Mouse (Mus musculus) heart, embryonic 16.5 days (tissue): ENCODE data around the gene Sprr1b. TPM values are rescaled to one million over a fixed set of nuclear protein-coding genes. Genes with fewer than 3 reads are reported as not detected.

ENCODE experiments used
- ATAC-seq: fragments of 200-750 bp; cut with Nextera tagmentation; replicated peaks from 2 replicates; pipeline ENCODE4 v1.8.0; 2017; ENCODE audit warnings: moderate number of reproducible peaks; ENCODE audit not compliant: insufficient read depth, low FRiP score; ENCODE audit errors: extremely low read depth
- H3K27ac ChIP-seq: fragments of 300-500 bp; sonication (generic); 2 replicates; pipeline ENCODE4 v1.5.1; 2014; ENCODE audit warnings: mild to moderate bottlenecking, low read length, control low read depth, moderate library complexity
- H3K27me3 ChIP-seq: fragments of 300-500 bp; sonication (generic); 2 replicates; pipeline ENCODE4 v1.6.1; 2014; ENCODE audit warnings: low read length, mixed read lengths; ENCODE audit not compliant: control insufficient read depth, insufficient read depth
- H3K36me3 ChIP-seq: fragments of 300-500 bp; sonication (generic); 2 replicates; pipeline ENCODE4 v1.6.1; 2014; ENCODE audit not compliant: control insufficient read depth, insufficient read depth
- H3K4me1 ChIP-seq: fragments of 300-500 bp; sonication (generic); 2 replicates; pipeline ENCODE4 v1.6.1; 2014; ENCODE audit warnings: low read length, mixed read lengths; ENCODE audit not compliant: control insufficient read depth, insufficient read depth
- H3K4me2 ChIP-seq: fragments of 300-500 bp; sonication (generic); 2 replicates; pipeline ENCODE4 v1.6.1; 2014; ENCODE audit warnings: low read depth, mild to moderate bottlenecking, control low read depth, low read length
- H3K4me3 ChIP-seq: fragments of 300-500 bp; sonication (generic); 2 replicates; pipeline ENCODE4 v1.5.1; 2014; ENCODE audit warnings: mild to moderate bottlenecking, control low read depth, low read length
- H3K9ac ChIP-seq: fragments of 300-500 bp; sonication (generic); 2 replicates; pipeline ENCODE4 v1.6.1; 2014; ENCODE audit warnings: low read length, control low read depth
- H3K9me3 ChIP-seq: fragments of 300-500 bp; sonication (generic); replicated peaks from 2 replicates; pipeline ENCODE4 v1.6.1; 2016; ENCODE audit warnings: low read length; ENCODE audit not compliant: control insufficient read depth
- WGBS: fragments of 180-500 bp; shearing (Covaris S2); extraction: QIAGEN DNeasy Blood & Tissue Kit; methylation state at CpG from one replicate; pipeline ENCODE4 v1.1.7; 2014; 5-methylcytosine and 5-hydroxymethylcytosine counted together
- polyA plus RNA-seq: library from polyadenylated mRNA; unstranded; fragments of >200 nt; fragmentation: Nextera tagmentation; extraction: Ambion mirVana; gene quantifications from 2 replicates; pipeline ENCODE4 v1.2.1, GENCODE M21; 2015

Sprr1b gene
- polyA plus RNA-seq, 1 experiment from 2014 or later: not detected

DNA sequence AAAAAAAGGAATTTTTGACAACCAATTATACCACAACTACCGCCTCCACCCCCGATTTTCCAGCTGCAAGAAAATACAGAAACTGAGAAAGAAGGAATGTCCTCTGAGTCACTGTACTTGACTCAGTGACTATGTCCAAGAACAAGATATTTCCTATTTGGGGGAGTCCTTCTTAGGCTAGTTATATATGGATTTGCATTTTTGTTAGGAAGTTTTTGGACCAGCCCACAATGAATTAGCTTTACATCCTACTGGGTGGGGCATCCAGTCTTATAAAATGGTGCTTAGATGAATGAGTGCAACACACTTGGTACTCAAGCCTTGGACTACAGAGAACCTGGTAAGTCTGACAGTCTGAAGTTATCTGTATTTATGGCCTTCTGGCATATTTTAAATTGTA is 6.3 kb downstream of the Sprr1b start, which contains the start of gene Sprr2k:
Gene Sprr2k (plus strand): TSS at position 301 of the 400 bp plus-strand sequence.
- Histone ChIP-seq H3K27me3 (no peaks in the 10 kb centered on the region), H3K9me3 (no peaks in the 10 kb centered on the region), H3K4me1 (no peaks in the 10 kb centered on the region), H3K27ac (no peak within 1 kb of the TSS), H3K4me2 (no peak within 1 kb of the TSS), H3K4me3 (no peak within 1 kb of the TSS), H3K9ac (no peak within 1 kb of the TSS), H3K36me3 (no peaks in the 10 kb centered on the region)
- 85% methylated on average over 2 of the region's 2 CpGs for WGBS
- no peak for ATAC-seq

DNA sequence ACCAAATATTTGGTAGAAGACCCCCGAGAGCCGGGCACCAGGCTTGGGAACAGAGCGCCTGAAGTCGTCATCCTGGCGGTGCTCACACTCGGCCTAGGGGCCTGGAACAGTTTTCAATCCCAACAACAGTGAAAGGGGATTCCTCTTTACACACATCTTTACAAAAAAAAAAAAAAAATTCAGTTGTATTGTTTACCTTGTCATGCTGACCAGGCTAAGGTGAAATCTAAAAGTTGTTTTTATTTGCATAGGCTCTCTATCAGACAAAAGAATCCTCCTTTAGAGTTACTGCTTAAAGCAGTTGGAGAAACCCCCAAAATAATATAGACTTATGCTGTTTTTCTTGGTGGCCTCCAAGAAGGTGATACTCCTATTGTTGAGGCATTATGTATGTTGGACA is 9.3 kb downstream of the Sprr1b start, which contains the start of gene Gm9774:
Gene Gm9774 (minus strand): TSS at position 101 of the 400 bp plus-strand sequence.
- H3K9me3 ChIP-seq: no peaks in the 10 kb centered on the region
- H3K27me3 ChIP-seq: no peaks in the 10 kb centered on the region
- no peak within 1 kb of the TSS for H3K9ac ChIP-seq
- no peaks in the 10 kb centered on the region for H3K36me3 ChIP-seq
- 82% methylated on average over 6 of the region's 6 CpGs for WGBS
- no peaks in the 10 kb centered on the region for H3K4me1 ChIP-seq
- no peak within 1 kb of the TSS for H3K4me2 ChIP-seq
- H3K4me3 ChIP-seq: no peak within 1 kb of the TSS
- no peak for ATAC-seq
- H3K27ac ChIP-seq: no peak within 1 kb of the TSS

DNA sequence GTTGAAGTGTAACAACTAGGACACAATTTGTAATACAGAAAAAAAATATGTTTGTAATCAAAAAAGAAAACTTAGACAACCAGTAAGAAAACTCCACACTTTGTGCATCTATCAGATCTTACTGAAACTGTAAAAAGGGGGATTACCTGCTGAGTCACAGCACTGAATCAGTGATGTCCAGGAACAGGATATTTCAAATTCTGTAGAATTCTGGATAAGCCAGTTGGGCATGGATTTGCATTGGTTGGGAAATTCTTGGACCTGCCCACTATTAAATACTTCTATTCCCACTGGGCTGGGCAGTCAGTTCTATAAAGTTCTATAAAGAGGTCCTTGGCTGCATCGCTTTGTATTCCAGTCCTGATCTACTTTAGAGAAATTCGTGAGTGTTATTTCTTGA is 20.8 kb downstream of the Sprr1b start, which contains the start of gene Sprr2j-ps:
Gene Sprr2j-ps (plus strand): TSS at position 301 of the 400 bp plus-strand sequence.
- ATAC-seq: no peak
- no peak within 1 kb of the TSS for H3K4me3 ChIP-seq
- 78% methylated on average over 2 of the region's 2 CpGs for WGBS
- H3K9ac ChIP-seq: no peak within 1 kb of the TSS
- H3K9me3 ChIP-seq: no peaks in the 10 kb centered on the region
- no peak within 1 kb of the TSS for H3K4me2 ChIP-seq
- no peak within 1 kb of the TSS for H3K27ac ChIP-seq
- H3K27me3 ChIP-seq: no peaks in the 10 kb centered on the region
- H3K36me3 ChIP-seq: no peaks in the 10 kb centered on the region
- H3K4me1 ChIP-seq: no peaks in the 10 kb centered on the region

DNA sequence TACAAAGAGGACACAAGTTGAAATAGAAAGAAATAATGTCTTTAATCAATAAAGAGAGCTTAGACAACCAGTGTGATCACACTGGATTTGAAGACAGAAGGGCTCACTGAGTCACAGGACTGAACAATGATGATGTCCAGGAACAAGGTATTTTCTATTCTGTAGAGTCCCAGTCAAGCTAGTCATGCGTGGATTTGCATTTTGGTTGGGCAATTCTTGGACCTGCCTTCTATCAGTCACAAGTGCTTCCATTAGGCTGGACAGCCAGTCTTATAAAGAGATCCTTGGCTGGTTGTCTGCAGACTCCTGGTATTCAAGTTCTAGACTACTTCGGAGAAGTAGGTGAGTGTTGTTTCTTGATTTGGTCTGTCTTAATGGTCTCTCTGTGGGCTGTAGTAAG is 30.9 kb downstream of the Sprr1b start, which contains the start of gene Sprr2i:
Gene Sprr2i (plus strand): TSS at position 301 of the 400 bp plus-strand sequence.
- H3K27me3 ChIP-seq: no peaks in the 10 kb centered on the region
- no peaks in the 10 kb centered on the region for H3K4me1 ChIP-seq
- no peaks in the 10 kb centered on the region for H3K9me3 ChIP-seq
- ATAC-seq: no peak
- no peak within 1 kb of the TSS for H3K4me3 ChIP-seq
- WGBS: 85% methylated on average over 2 of the region's 2 CpGs
- H3K4me2 ChIP-seq: no peak within 1 kb of the TSS
- no peak within 1 kb of the TSS for H3K27ac ChIP-seq
- no peaks in the 10 kb centered on the region for H3K36me3 ChIP-seq
- H3K9ac ChIP-seq: no peak within 1 kb of the TSS

DNA sequence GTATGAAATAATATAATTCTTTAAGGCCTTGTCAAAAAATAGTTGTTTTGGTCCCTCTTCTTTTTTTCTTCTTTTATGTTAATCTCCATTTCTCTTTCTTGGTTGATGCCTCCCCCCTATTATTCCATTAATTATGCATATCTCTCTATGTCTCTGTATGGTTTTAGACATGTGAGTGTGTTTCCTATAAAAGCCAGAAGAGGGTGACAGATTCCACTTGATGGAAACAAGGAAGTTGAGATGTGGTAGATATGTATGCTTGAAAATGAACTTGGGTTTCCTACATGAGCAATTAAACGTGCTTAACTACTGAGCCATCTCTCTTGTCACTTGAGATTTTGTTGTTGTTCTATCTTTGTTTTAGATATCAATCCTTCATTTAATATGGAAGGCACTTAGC is 44.3 kb downstream of the Sprr1b start:
- no peaks in the 10 kb centered on the region for H3K27me3 ChIP-seq
- no peak overlapping the region for H3K4me3 ChIP-seq
- H3K4me2 ChIP-seq: no peak overlapping the region
- 29% methylated on average over 1 of the region's 1 CpGs for WGBS
- H3K27ac ChIP-seq: no peak overlapping the region
- H3K9me3 ChIP-seq: no peaks in the 10 kb centered on the region
- no peak for ATAC-seq
- H3K9ac ChIP-seq: no peak overlapping the region
- no peaks in the 10 kb centered on the region for H3K4me1 ChIP-seq
- no peaks in the 10 kb centered on the region for H3K36me3 ChIP-seq

Other genes starting within 250 kb of the Sprr1b start
- 0.22 and 0.62 TPM in 2 replicates for gene Sprr2a1, start 223.0 kb downstream of the Sprr1b start, polyA plus RNA-seq
- 26.9 and 58.8 TPM in 2 replicates for gene Sprr2a2, start 222.9 kb downstream of the Sprr1b start, polyA plus RNA-seq
- gene Sprr2a3, start 153.4 kb downstream of the Sprr1b start, polyA plus RNA-seq: 1.9 and 3.6 TPM in 2 replicates
- gene Sprr2b, start 122.2 kb downstream of the Sprr1b start, polyA plus RNA-seq: 0.21 TPM in 1 of 2 replicates, not detected in the other
- gene Sprr2d, start 99.6 kb downstream of the Sprr1b start, polyA plus RNA-seq: not detected in 2 replicates
- not detected in 2 replicates for gene Sprr2e, start 86.6 kb downstream of the Sprr1b start, polyA plus RNA-seq
- 0.35 TPM in 1 of 2 replicates, not detected in the other for gene Sprr2f, start 73.6 kb downstream of the Sprr1b start, polyA plus RNA-seq
- not detected in 2 replicates for gene Sprr2h, start 53.1 kb downstream of the Sprr1b start, polyA plus RNA-seq
- gene Sprr2i, start 30.8 kb downstream of the Sprr1b start, polyA plus RNA-seq: not detected in 2 replicates
- gene Sprr2j-ps, start 20.7 kb downstream of the Sprr1b start, polyA plus RNA-seq: not detected in 2 replicates
- gene Gm9774, start 9.4 kb downstream of the Sprr1b start, polyA plus RNA-seq: 3.8 and 18.9 TPM in 2 replicates
- gene Sprr2k, start 6.2 kb downstream of the Sprr1b start, polyA plus RNA-seq: not detected in 2 replicates
- gene Sprr3, start 19.9 kb upstream of the Sprr1b start, polyA plus RNA-seq: not detected in 2 replicates
- gene Sprr1a, start 47.1 kb upstream of the Sprr1b start, polyA plus RNA-seq: 1.2 and 1.6 TPM in 2 replicates
- not detected in 2 replicates for gene Sprr4, start 61.7 kb upstream of the Sprr1b start, polyA plus RNA-seq
- not detected in 2 replicates for gene 2310046K23Rik, start 95.7 kb upstream of the Sprr1b start, polyA plus RNA-seq
- 0.14 TPM in 1 of 2 replicates, not detected in the other for gene Ivl, start 134.9 kb upstream of the Sprr1b start, polyA plus RNA-seq
- not detected in 2 replicates for gene Smcp, start 150.2 kb upstream of the Sprr1b start, polyA plus RNA-seq
- not detected in 2 replicates for gene 2210017I01Rik, start 168.7 kb upstream of the Sprr1b start, polyA plus RNA-seq
- gene Lce6a, start 182.9 kb upstream of the Sprr1b start, polyA plus RNA-seq: not detected in 2 replicates
- gene Lce1a1, start 209.5 kb upstream of the Sprr1b start, polyA plus RNA-seq: not detected in 2 replicates
- gene Lce1b, start 218.1 kb upstream of the Sprr1b start, polyA plus RNA-seq: not detected in 2 replicates
- not detected in 2 replicates for gene Lce1a2, start 231.5 kb upstream of the Sprr1b start, polyA plus RNA-seq
- gene Lce1c, start 240.5 kb upstream of the Sprr1b start, polyA plus RNA-seq: not detected in 2 replicates
- not detected in 2 replicates for gene Lce1d, start 248.4 kb upstream of the Sprr1b start, polyA plus RNA-seq